Mouse (Mus musculus): ENCODE results near the gene Rasgrf2. TPM values are rescaled to one million over a fixed set of nuclear protein-coding genes. Genes with fewer than 3 reads are reported as not detected.

Gene Rasgrf2
- polyA plus RNA-seq, 1 experiment from 2014 or later = 0.05 TPM

GRCm38 (mm10) chr13:91940113-91940512 lies 191.3 kb downstream of the Rasgrf2 start:
- H3K9ac ChIP-seq (replicated peaks) = no peak overlapping the region
- WGBS (ENCODE audit: insufficient replicate concordance) = 87% methylated on average over 9 of the region's 9 CpGs
- no peak overlapping the region for H3K4me2 ChIP-seq (ENCODE audit: low read depth, low read length)
- no peaks in the 10 kb centered on the region for H3K4me1 ChIP-seq (ENCODE audit: insufficient read depth)
- ATAC-seq (no peak), DNase-seq (no peak)
- no peak overlapping the region for H3K27ac ChIP-seq (ENCODE audit: low read depth)
- H3K9me3 ChIP-seq (ENCODE audit: low read length) = no peaks in the 10 kb centered on the region
- TF ChIP-seq CTCF (IDR thresholded peaks at IDR 0.05; ENCODE audit: low read depth) (no peak), EP300 (IDR thresholded peaks at IDR 0.05; ENCODE audit: low read depth) (no peak)
- H3K36me3 ChIP-seq (replicated peaks; ENCODE audit: insufficient read depth, low read length) = no peaks in the 10 kb centered on the region
- no peak overlapping the region for H3K4me3 ChIP-seq (ENCODE audit: low read depth, low read length)
- no peaks in the 10 kb centered on the region for H3K27me3 ChIP-seq (ENCODE audit: insufficient read depth, low read length)

GRCm38 (mm10) chr13:91938826-91939225 lies 192.6 kb downstream of the Rasgrf2 start:
- H3K9me3 ChIP-seq (ENCODE audit: low read length) = no peaks in the 10 kb centered on the region
- H3K9ac ChIP-seq (replicated peaks) = no peak overlapping the region
- H3K4me2 ChIP-seq (ENCODE audit: low read depth, low read length) = no peak overlapping the region
- no peaks in the 10 kb centered on the region for H3K27me3 ChIP-seq (ENCODE audit: insufficient read depth, low read length)
- 59% methylated on average over 1 of the region's 1 CpGs for WGBS (ENCODE audit: insufficient replicate concordance)
- ATAC-seq = no peak
- H3K4me1 ChIP-seq (ENCODE audit: insufficient read depth) = no peaks in the 10 kb centered on the region
- DNase-seq = no peak
- TF ChIP-seq CTCF (IDR thresholded peaks at IDR 0.05; ENCODE audit: low read depth) = no peak
- no peak for TF ChIP-seq EP300 (IDR thresholded peaks at IDR 0.05; ENCODE audit: low read depth)
- no peaks in the 10 kb centered on the region for H3K36me3 ChIP-seq (replicated peaks; ENCODE audit: insufficient read depth, low read length)
- no peak overlapping the region for H3K4me3 ChIP-seq (ENCODE audit: low read depth, low read length)
- no peak overlapping the region for H3K27ac ChIP-seq (ENCODE audit: low read depth)

- H3K9me3 ChIP-seq (ENCODE audit: low read length) = no peaks in the 10 kb centered on the region
- TF ChIP-seq CTCF (IDR thresholded peaks at IDR 0.05; ENCODE audit: low read depth) (no peak), EP300 (IDR thresholded peaks at IDR 0.05; ENCODE audit: low read depth) (no peak)
- H3K4me2 ChIP-seq (ENCODE audit: low read depth, low read length) = no peak overlapping the region
- DNase-seq = no peak
- no peak overlapping the region for H3K4me3 ChIP-seq (ENCODE audit: low read depth, low read length)
- ATAC-seq = no peak
- 74% methylated on average over 2 of the region's 2 CpGs for WGBS (ENCODE audit: insufficient replicate concordance)
- no peaks in the 10 kb centered on the region for H3K27me3 ChIP-seq (ENCODE audit: insufficient read depth, low read length)
- no peak overlapping the region for H3K27ac ChIP-seq (ENCODE audit: low read depth)
- H3K9ac ChIP-seq (replicated peaks) = no peak overlapping the region
- H3K4me1 ChIP-seq (ENCODE audit: insufficient read depth) = no peaks in the 10 kb centered on the region
- H3K36me3 ChIP-seq (replicated peaks; ENCODE audit: insufficient read depth, low read length) = no peaks in the 10 kb centered on the region
Observed at GRCm38 (mm10) chr13:91937232-91937631, 194.2 kb downstream of the Rasgrf2 start.

- no peak overlapping the region for H3K9ac ChIP-seq (replicated peaks)
- TF ChIP-seq CTCF (IDR thresholded peaks at IDR 0.05; ENCODE audit: low read depth) (no peak), EP300 (IDR thresholded peaks at IDR 0.05; ENCODE audit: low read depth) (no peak)
- H3K27me3 ChIP-seq (ENCODE audit: insufficient read depth, low read length) = no peaks in the 10 kb centered on the region
- H3K4me3 ChIP-seq (ENCODE audit: low read depth, low read length) = no peak overlapping the region
- no peaks in the 10 kb centered on the region for H3K36me3 ChIP-seq (replicated peaks; ENCODE audit: insufficient read depth, low read length)
- no peak overlapping the region for H3K27ac ChIP-seq (ENCODE audit: low read depth)
- no peak overlapping the region for H3K4me2 ChIP-seq (ENCODE audit: low read depth, low read length)
- no peak for ATAC-seq
- no peaks in the 10 kb centered on the region for H3K9me3 ChIP-seq (ENCODE audit: low read length)
- no peaks in the 10 kb centered on the region for H3K4me1 ChIP-seq (ENCODE audit: insufficient read depth)
- no peak for DNase-seq
- 71% methylated on average over 1 of the region's 1 CpGs for WGBS (ENCODE audit: insufficient replicate concordance)
Observed at GRCm38 (mm10) chr13:91932122-91932521, 199.3 kb downstream of the Rasgrf2 start.

GRCm38 (mm10) chr13:91929943-91930726 lies 201.3 kb downstream of the Rasgrf2 start:
- Histone ChIP-seq H3K36me3 (replicated peaks; ENCODE audit: insufficient read depth, low read length) (no peaks in the 10 kb centered on the region), H3K27me3 (ENCODE audit: insufficient read depth, low read length) (no peaks in the 10 kb centered on the region), H3K27ac (ENCODE audit: low read depth) (no peak overlapping the region), H3K4me1 (ENCODE audit: insufficient read depth) (no peaks in the 10 kb centered on the region), H3K9me3 (ENCODE audit: low read length) (no peaks in the 10 kb centered on the region), H3K9ac (replicated peaks) (no peak overlapping the region), H3K4me3 (ENCODE audit: low read depth, low read length) (no peak overlapping the region), H3K4me2 (ENCODE audit: low read depth, low read length) (no peak overlapping the region)
- DNase-seq (no peak), ATAC-seq (no peak)
- WGBS (ENCODE audit: insufficient replicate concordance) = 65% methylated on average over 7 of the region's 7 CpGs
- TF ChIP-seq EP300 (IDR thresholded peaks at IDR 0.05; ENCODE audit: low read depth) (no peak), CTCF (IDR thresholded peaks at IDR 0.05; ENCODE audit: low read depth) (no peak)

GRCm38 (mm10) chr13:91928605-91929389 lies 202.7 kb downstream of the Rasgrf2 start:
- no peak overlapping the region for H3K4me3 ChIP-seq (ENCODE audit: low read depth, low read length)
- H3K4me2 ChIP-seq (ENCODE audit: low read depth, low read length) = no peak overlapping the region
- DNase-seq = no peak
- ATAC-seq = no peak
- TF ChIP-seq CTCF (IDR thresholded peaks at IDR 0.05; ENCODE audit: low read depth) (peak; percentile 27; the same call in 1 of the 2 replicates), EP300 (IDR thresholded peaks at IDR 0.05; ENCODE audit: low read depth) (no peak)
- H3K36me3 ChIP-seq (replicated peaks; ENCODE audit: insufficient read depth, low read length) = no peaks in the 10 kb centered on the region
- no peaks in the 10 kb centered on the region for H3K4me1 ChIP-seq (ENCODE audit: insufficient read depth)
- 57% methylated on average over 4 of the region's 4 CpGs for WGBS (ENCODE audit: insufficient replicate concordance)
- no peak overlapping the region for H3K27ac ChIP-seq (ENCODE audit: low read depth)
- no peaks in the 10 kb centered on the region for H3K27me3 ChIP-seq (ENCODE audit: insufficient read depth, low read length)
- no peaks in the 10 kb centered on the region for H3K9me3 ChIP-seq (ENCODE audit: low read length)
- H3K9ac ChIP-seq (replicated peaks) = no peak overlapping the region

All from liver, postnatal 0 days (tissue).